Mouse (Mus musculus) spleen, adult 2 months (tissue): ENCODE data around the gene Ddx42. TPM values are rescaled to one million over a fixed set of nuclear protein-coding genes. Genes with fewer than 3 reads are reported as not detected.
A peak's percentile ranks its signal among the peaks of the same experiment; 100 is the strongest.

Source experiments
- DNase-seq, 2 experiments: peaks; one replicate each; pipeline versions ENCODE4 v3.0.0 to v3.0.0-alpha.2; 2012 to 2021; ENCODE audit warnings: low spot score in 2 of 2, low read depth in 1 of 2
- H3K27ac ChIP-seq: fragments of 200-500 bp; 2 replicates; pipeline ENCODE4 v1.5.1; 2012; ENCODE audit warnings: low read length, inconsistent platforms; ENCODE audit not compliant: insufficient read depth
- H3K27me3 ChIP-seq: fragments of 200-500 bp; 2 replicates; pipeline ENCODE4 v1.6.1; 2012; ENCODE audit warnings: mild to moderate bottlenecking, moderate library complexity, low read length, inconsistent platforms; ENCODE audit not compliant: control insufficient read depth, insufficient read depth
- H3K36me3 ChIP-seq: fragments of 200-500 bp; 2 replicates; pipeline ENCODE4 v1.6.1; 2012; ENCODE audit warnings: mild to moderate bottlenecking, low read length, inconsistent platforms; ENCODE audit not compliant: control insufficient read depth, insufficient read depth
- H3K4me1 ChIP-seq: fragments of 200-500 bp; 2 replicates; pipeline ENCODE4 v1.6.1; 2011; ENCODE audit warnings: inconsistent platforms; ENCODE audit not compliant: control insufficient read depth, insufficient read depth, insufficient read length
- H3K4me3 ChIP-seq: fragments of 200-500 bp; 2 replicates; pipeline ENCODE4 v1.5.1; 2011; ENCODE audit warnings: mild to moderate bottlenecking, inconsistent platforms; ENCODE audit not compliant: insufficient read depth, insufficient read length; ENCODE audit errors: extremely low read depth
- CTCF ChIP-seq: fragments of 200-500 bp; IDR thresholded peaks from 2 replicates; pipeline ENCODE4 v1.5.1; 2011; ENCODE audit warnings: mild to moderate bottlenecking, inconsistent platforms; ENCODE audit not compliant: insufficient read depth, insufficient read length, insufficient replicate concordance; ENCODE audit errors: extremely low read depth
- POLR2A ChIP-seq: fragments of 200-500 bp; IDR thresholded peaks from 2 replicates; pipeline ENCODE4 v1.6.1; 2011; ENCODE audit warnings: low read depth, low read length, inconsistent platforms
- WGBS: fragments of 180-500 bp; shearing (Covaris S2); methylation state at CpG from one replicate; pipeline ENCODE4 v1.1.7; 2018; 5-methylcytosine and 5-hydroxymethylcytosine counted together
- polyA plus RNA-seq: library from polyadenylated mRNA; depleted of rRNA; stranded (reverse); fragments of >200 nt; gene quantifications from 2 replicates; pipeline ENCODE4 v1.2.3, GENCODE M21; 2012; rRNA removed

The Ddx42 gene
- polyA plus RNA-seq = 7.1 and 7.4 TPM in 2 replicates

DNA sequence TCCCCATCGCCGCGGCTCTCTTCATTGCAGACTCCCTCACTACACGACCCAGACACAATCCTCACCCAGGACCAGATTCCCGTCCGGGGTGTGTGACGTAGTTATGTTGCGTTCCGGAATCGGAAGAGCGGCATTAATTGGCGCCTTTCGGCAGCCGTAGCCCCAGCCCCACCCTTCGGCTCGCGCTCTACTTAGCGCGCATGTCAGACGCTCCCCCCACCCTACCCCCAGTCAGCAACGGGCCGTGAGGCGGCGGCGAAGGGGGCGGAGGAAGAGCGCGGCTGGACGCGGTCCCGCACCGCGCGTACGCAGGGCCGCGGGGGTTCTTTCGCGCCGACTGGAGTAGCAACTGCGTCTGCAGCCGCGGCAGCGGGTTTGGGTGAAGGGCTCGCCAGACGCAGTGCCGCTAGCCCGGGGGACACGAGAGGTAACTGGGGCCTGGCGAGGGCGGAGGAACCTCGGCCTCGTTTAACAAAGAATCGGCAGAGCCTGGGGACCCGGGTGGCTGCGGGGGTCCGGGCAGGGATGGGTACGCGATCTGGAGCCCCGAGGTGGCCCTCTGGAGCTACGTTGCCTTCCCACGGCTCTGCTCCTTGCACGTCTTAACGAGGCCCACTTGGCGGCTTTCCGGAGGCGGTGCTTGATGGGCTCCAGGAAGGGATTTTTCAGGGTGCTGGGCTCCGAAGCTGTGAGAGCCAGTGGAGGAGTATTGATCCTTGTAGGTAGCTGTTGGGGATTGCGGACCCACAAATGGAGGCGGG is at the start of gene Ddx42:
Gene Ddx42 (plus strand): TSS at position 197 of the 761 bp plus-strand sequence.
- DNase-seq = peak; percentile 87 to 92
- H3K27me3 ChIP-seq = no peaks in the 10 kb centered on the region
- peaks cover 6% of the 10 kb centered on the region for H3K4me1 ChIP-seq
- under 1% methylated on average over 70 of the region's 70 CpGs for WGBS
- H3K27ac ChIP-seq = peak within 1 kb of the TSS; percentile 97
- H3K36me3 ChIP-seq = peaks cover 3% of the 10 kb centered on the region; the same call in 1 of the 2 replicates
- peak; percentile 53 for TF ChIP-seq POLR2A
- no peak for TF ChIP-seq CTCF
- H3K4me3 ChIP-seq = peak within 1 kb of the TSS; percentile 97

GRCm38 (mm10) chr11:106167435-106167834 is 49.3 kb upstream of the Ddx42 start:
- H3K27ac ChIP-seq = peak overlapping the region; percentile 85
- H3K4me1 ChIP-seq = peaks cover 19% of the 10 kb centered on the region; the same call in 1 of the 2 replicates
- H3K36me3 ChIP-seq = peaks cover 11% of the 10 kb centered on the region
- peak; percentile 53 to 71 for DNase-seq
- 37% methylated on average over 5 of the region's 5 CpGs for WGBS
- no peaks in the 10 kb centered on the region for H3K27me3 ChIP-seq
- H3K4me3 ChIP-seq = no peak overlapping the region
- TF ChIP-seq POLR2A (peak; percentile 4; the same call in 1 of the 2 replicates), CTCF (no peak)

- no peaks in the 10 kb centered on the region for H3K27me3 ChIP-seq
- H3K27ac ChIP-seq = no peak overlapping the region
- no peak for TF ChIP-seq POLR2A
- TF ChIP-seq CTCF = peak; percentile 48; the same call in 1 of the 2 replicates
- peaks cover 1% of the 10 kb centered on the region; the same call in 1 of the 2 replicates for H3K36me3 ChIP-seq
- DNase-seq = peak; percentile 57 to 58
- H3K4me3 ChIP-seq = no peak overlapping the region
- H3K4me1 ChIP-seq = peaks cover 6% of the 10 kb centered on the region; the same call in 1 of the 2 replicates
- 85% methylated on average over 7 of the region's 7 CpGs for WGBS
Measured at GRCm38 (mm10) chr11:106170807-106171206, 45.9 kb upstream of the Ddx42 start.

GRCm38 (mm10) chr11:106173228-106173627 is 43.5 kb upstream of the Ddx42 start:
- Histone ChIP-seq H3K4me3 (no peak overlapping the region), H3K27me3 (no peaks in the 10 kb centered on the region), H3K4me1 (peaks cover 2% of the 10 kb centered on the region; the same call in 1 of the 2 replicates), H3K27ac (no peak overlapping the region), H3K36me3 (peaks cover 2% of the 10 kb centered on the region)
- no peak for DNase-seq
- TF ChIP-seq CTCF (no peak), POLR2A (no peak)
- 67% methylated on average over 2 of the region's 2 CpGs for WGBS

DNA sequence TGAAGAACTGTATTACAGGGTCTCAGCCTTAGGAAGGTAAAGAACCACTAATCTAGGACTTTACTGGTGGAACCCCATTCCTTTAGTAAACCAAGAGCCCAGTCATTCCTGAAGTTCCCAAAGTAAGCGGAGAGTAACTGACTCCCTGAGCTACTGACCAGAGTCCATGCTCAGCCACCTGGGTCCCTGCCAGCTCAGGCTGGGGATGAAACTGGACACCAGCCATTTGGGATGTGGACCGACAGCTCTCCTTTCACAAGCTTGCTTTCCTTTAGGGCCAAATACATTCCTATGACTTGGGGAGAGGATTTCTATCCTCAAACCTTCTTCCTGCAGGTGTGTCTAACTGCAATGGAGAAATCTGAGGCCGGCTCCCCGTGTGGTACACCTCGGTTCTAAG is 42.4 kb upstream of the Ddx42 start:
- DNase-seq = no peak
- WGBS = 89% methylated on average over 5 of the region's 5 CpGs
- Histone ChIP-seq H3K4me1 (no peaks in the 10 kb centered on the region), H3K36me3 (peaks cover 2% of the 10 kb centered on the region), H3K27me3 (no peaks in the 10 kb centered on the region), H3K27ac (no peak overlapping the region), H3K4me3 (no peak overlapping the region)
- TF ChIP-seq CTCF (no peak), POLR2A (no peak)

DNA sequence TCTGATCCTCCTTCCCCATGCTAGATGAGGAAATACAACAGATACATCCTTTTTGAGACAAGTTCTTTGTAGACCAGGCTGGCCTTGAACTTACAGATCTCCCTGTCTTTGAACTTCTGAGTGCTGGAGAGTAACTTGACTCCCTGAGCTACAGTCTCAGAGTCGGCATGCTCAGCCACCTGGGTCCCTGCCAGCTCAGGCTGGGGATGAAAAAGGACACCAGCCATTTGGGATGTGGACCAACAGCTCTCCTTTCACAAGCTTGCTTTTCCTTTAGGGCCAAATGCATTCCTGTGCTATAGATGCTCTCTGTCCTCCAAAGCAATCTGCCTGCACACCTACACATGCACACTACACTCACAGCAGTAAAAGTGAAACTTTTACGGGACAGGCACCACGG is 41.6 kb upstream of the Ddx42 start:
- peaks cover 2% of the 10 kb centered on the region for H3K36me3 ChIP-seq
- no peak for DNase-seq
- no peak for TF ChIP-seq CTCF
- TF ChIP-seq POLR2A = no peak
- no peak overlapping the region for H3K27ac ChIP-seq
- 82% methylated on average over 3 of the region's 3 CpGs for WGBS
- no peak overlapping the region for H3K4me3 ChIP-seq
- no peaks in the 10 kb centered on the region for H3K27me3 ChIP-seq
- H3K4me1 ChIP-seq = peaks cover 2% of the 10 kb centered on the region; the same call in 1 of the 2 replicates

DNA sequence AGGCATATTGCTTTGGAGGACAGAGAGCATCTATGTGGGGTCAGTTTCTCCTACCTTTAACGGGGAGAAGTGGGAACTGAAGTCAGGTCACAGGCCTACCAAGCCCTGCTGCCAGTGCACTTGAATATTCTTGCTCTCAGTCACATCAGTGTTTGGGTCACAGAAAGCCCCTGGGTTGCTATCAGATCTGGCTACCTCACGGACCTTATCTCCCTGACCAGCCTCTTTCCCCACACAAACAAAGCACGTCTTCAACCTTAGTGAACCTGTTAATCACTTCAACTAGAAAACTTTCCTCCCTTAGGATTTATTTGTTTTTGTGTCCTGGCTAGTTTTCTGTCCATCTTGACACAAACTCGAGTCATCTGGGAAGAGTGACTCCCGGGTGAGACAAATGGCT is 40.4 kb upstream of the Ddx42 start:
- WGBS = 86% methylated on average over 5 of the region's 5 CpGs
- no peak for TF ChIP-seq CTCF
- TF ChIP-seq POLR2A = no peak
- Histone ChIP-seq H3K4me1 (peaks cover 6% of the 10 kb centered on the region; the same call in 1 of the 2 replicates), H3K4me3 (no peak overlapping the region), H3K36me3 (peaks cover 2% of the 10 kb centered on the region), H3K27me3 (no peaks in the 10 kb centered on the region), H3K27ac (no peak overlapping the region)
- DNase-seq = no peak
